Mouse (Mus musculus) liver, embryonic 14.5 days (tissue): Measurements from ENCODE around the gene Npr1. TPM values are rescaled to one million over a fixed set of nuclear protein-coding genes. Genes with fewer than 3 reads are reported as not detected.

Source experiments
- ATAC-seq: fragments of 200-750 bp; cut with Nextera tagmentation; 2 replicates; pipeline ENCODE4 v1.8.0; 2017; ENCODE audit warnings: moderate number of reproducible peaks, mild to moderate bottlenecking, moderate library complexity; ENCODE audit not compliant: insufficient read depth
- DNase-seq, 3 experiments: peaks; one replicate each; pipeline ENCODE4 v3.0.0-alpha.2; 2012 to 2013; ENCODE audit warnings: low read depth in 3 of 3, low spot score in 3 of 3
- H3K27ac ChIP-seq: fragments of 300-500 bp; sonication (generic); 2 replicates; pipeline ENCODE4 v1.5.1; 2014; ENCODE audit warnings: moderate library complexity, mild to moderate bottlenecking, control low read depth, inconsistent platforms
- H3K27me3 ChIP-seq: fragments of 300-500 bp; sonication (generic); 2 replicates; pipeline ENCODE4 v1.6.1; 2014; ENCODE audit warnings: mild to moderate bottlenecking, low read length, moderate library complexity; ENCODE audit not compliant: control insufficient read depth, insufficient read depth
- H3K36me3 ChIP-seq: fragments of 300-500 bp; sonication (generic); replicated peaks from 2 replicates; pipeline ENCODE4 v1.6.1; 2014; ENCODE audit warnings: low read depth; ENCODE audit not compliant: control insufficient read depth, insufficient read depth
- H3K4me1 ChIP-seq, 2 experiments: fragments of 200-500 bp in 1 of 2; fragments of 300-500 bp in 1 of 2; sonication (generic) in 1 of 2; replicated peaks; 2 replicates each; pipeline ENCODE4 v1.6.1; 2012 to 2014; ENCODE audit warnings: antibody characterized with exemption in 1 of 2, inconsistent platforms in 1 of 2, low read length in 1 of 2; ENCODE audit not compliant: control insufficient read depth in 2 of 2, insufficient read depth in 2 of 2
- H3K4me2 ChIP-seq: fragments of 300-500 bp; sonication (generic); 2 replicates; pipeline ENCODE4 v1.6.1; 2014; ENCODE audit warnings: low read depth, mild to moderate bottlenecking, control low read depth, moderate library complexity
- H3K4me3 ChIP-seq, 2 experiments: fragments of 200-500 bp in 1 of 2; fragments of 300-500 bp in 1 of 2; sonication (generic) in 1 of 2; 2 replicates each; pipeline ENCODE4 v1.5.1; 2012 to 2014; ENCODE audit warnings: low read depth in 2 of 2, low read length in 2 of 2, mild to moderate bottlenecking in 2 of 2, control low read depth in 1 of 2, inconsistent platforms in 1 of 2, moderate library complexity in 1 of 2; ENCODE audit not compliant: insufficient read depth in 1 of 2
- H3K9ac ChIP-seq: fragments of 300-500 bp; sonication (generic); replicated peaks from 2 replicates; pipeline ENCODE4 v1.6.1; 2014; ENCODE audit warnings: mild to moderate bottlenecking, control low read depth, moderate library complexity
- H3K9me3 ChIP-seq: fragments of 300-500 bp; sonication (generic); 2 replicates; pipeline ENCODE4 v1.6.1; 2016; ENCODE audit warnings: low read length, mixed read lengths; ENCODE audit not compliant: control insufficient read depth
- CTCF ChIP-seq: IDR thresholded peaks from 2 replicates; pipeline ENCODE4 v1.5.1; 2016; ENCODE audit warnings: antibody characterized with exemption, low read depth, control low read depth
- EP300 ChIP-seq: IDR thresholded peaks from 2 replicates; pipeline ENCODE4 v1.6.1; 2016; ENCODE audit warnings: antibody characterized with exemption, low read depth
- WGBS: fragments of 180-500 bp; shearing (Covaris S2); extraction: QIAGEN DNeasy Blood & Tissue Kit; methylation state at CpG from one replicate; pipeline ENCODE4 v1.1.7; 2014; ENCODE audit not compliant: insufficient replicate concordance; 5-methylcytosine and 5-hydroxymethylcytosine counted together
- polyA plus RNA-seq, 2 experiments: library from polyadenylated mRNA; depleted of rRNA in 1 of 2; stranded (reverse) in 1 of 2; unstranded in 1 of 2; fragments of >200 nt; fragmentation: Nextera tagmentation in 1 of 2; extraction: Ambion mirVana in 1 of 2; gene quantifications; 2 replicates each; pipeline versions ENCODE4 v1.2.1 to v1.2.3; 2012 to 2014

Gene Npr1
- polyA plus RNA-seq, 2 experiments = 2.8 to 7.2 TPM

GRCm38 (mm10) chr3:90486998-90487397 lies 21.3 kb upstream of the Npr1 start:
- no peak overlapping the region for H3K9ac ChIP-seq
- H3K4me2 ChIP-seq = no peak overlapping the region
- H3K27ac ChIP-seq = no peak overlapping the region
- peaks cover 58% of the 10 kb centered on the region for H3K36me3 ChIP-seq
- no peak overlapping the region for H3K4me3 ChIP-seq
- 72% methylated on average over 5 of the region's 5 CpGs for WGBS
- DNase-seq = no peak
- no peaks in the 10 kb centered on the region for H3K9me3 ChIP-seq
- H3K27me3 ChIP-seq = no peaks in the 10 kb centered on the region
- no peak for ATAC-seq
- H3K4me1 ChIP-seq = peaks cover 3 to 10% of the 10 kb centered on the region in 2 experiments; a peak in 3 of 4 replicates
- TF ChIP-seq CTCF (no peak), EP300 (no peak)

- H3K4me2 ChIP-seq = peak within 1 kb of the TSS; percentile 79
- H3K27ac ChIP-seq = peak within 1 kb of the TSS; percentile 14
- peaks cover 7 to 9% of the 10 kb centered on the region in 2 experiments for H3K4me1 ChIP-seq
- H3K36me3 ChIP-seq = peaks cover 23% of the 10 kb centered on the region
- peak within 1 kb of the TSS; percentile 83 to 99 for H3K4me3 ChIP-seq
- DNase-seq = peak; percentile 96 to 98 (median 97)
- WGBS = under 1% methylated on average over 45 of the region's 45 CpGs
- H3K9me3 ChIP-seq = no peaks in the 10 kb centered on the region
- peak; percentile 99 for ATAC-seq
- TF ChIP-seq EP300 (peak; percentile 54), CTCF (peak; percentile 73)
- H3K27me3 ChIP-seq = no peaks in the 10 kb centered on the region
- peak within 1 kb of the TSS; percentile 88 for H3K9ac ChIP-seq
Measured at GRCm38 (mm10) chr3:90475831-90476611, 10.4 kb upstream of the Npr1 start, which contains the start of gene Ilf2. Ilf2 (plus strand) TSS chr3:90476126.

- no peak for ATAC-seq
- TF ChIP-seq CTCF = no peak
- TF ChIP-seq EP300 = no peak
- Histone ChIP-seq H3K9ac (no peak overlapping the region; the same call in 1 of the 2 replicates), H3K4me1 (peaks cover 7 to 9% of the 10 kb centered on the region in 2 experiments), H3K27me3 (no peaks in the 10 kb centered on the region), H3K4me3 (peak overlapping the region; percentile 54 to 61; a peak in 3 of 4 replicates), H3K36me3 (peaks cover 16% of the 10 kb centered on the region), H3K4me2 (peak overlapping the region; percentile 63), H3K9me3 (no peaks in the 10 kb centered on the region), H3K27ac (no peak overlapping the region)
- no peak for DNase-seq
- 33% methylated on average over 15 of the region's 16 CpGs for WGBS
Measured at GRCm38 (mm10) chr3:90475151-90475830, 9.6 kb upstream of the Npr1 start.

GRCm38 (mm10) chr3:90472213-90472612 lies 6.5 kb upstream of the Npr1 start:
- DNase-seq = peak; percentile 35 to 46 (median 39)
- Histone ChIP-seq H3K9ac (no peak overlapping the region), H3K27me3 (no peaks in the 10 kb centered on the region), H3K27ac (no peak overlapping the region), H3K4me2 (no peak overlapping the region), H3K4me3 (no peak overlapping the region), H3K9me3 (no peaks in the 10 kb centered on the region), H3K36me3 (no peaks in the 10 kb centered on the region), H3K4me1 (peaks cover 6 to 8% of the 10 kb centered on the region in 2 experiments)
- TF ChIP-seq CTCF (peak; percentile 72), EP300 (no peak)
- 21% methylated on average over 3 of the region's 3 CpGs for WGBS
- no peak for ATAC-seq
